17 mouse cellular contexts compared by ENCODE assay signal in the genomic region with DNA sequence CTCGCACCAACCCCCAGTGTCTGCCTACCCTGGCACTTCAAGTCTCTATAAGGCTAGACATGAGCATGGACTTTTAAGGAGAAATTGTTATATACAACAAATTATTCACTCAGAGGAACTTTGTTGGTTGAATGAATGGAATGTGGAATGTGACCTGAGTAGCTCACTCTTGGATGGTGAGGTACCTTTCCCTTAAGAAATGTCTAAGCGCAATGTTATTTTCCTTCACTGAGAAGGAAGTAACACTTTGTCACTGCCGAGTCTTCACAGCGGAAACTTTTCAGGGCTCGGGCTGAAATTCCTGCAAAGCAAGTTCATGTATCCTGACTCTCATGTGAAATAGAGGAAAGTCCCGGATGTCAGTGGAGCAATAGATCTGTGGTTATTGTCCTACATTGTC.
"Had no signal": no experiment of that assay in that cellular context is flagged by ENCODE, and none has a peak within 500 bp of the region (broad histone marks: within the 10 kb centered on the region; RNA-seq: fewer than 3 reads in every experiment).

No protein-coding gene starts in this region.

- H3K9ac ChIP-seq: intestine, embryonic 15.5 days; limb, embryonic 13.5 days; liver, embryonic 14.5 days; liver, postnatal 0 days; lung, embryonic 14.5 days had no signal

- DNase-seq: kidney, adult 11 months; layer of hippocampus, adult 9-11 months; liver, postnatal 0 days; lung, embryonic 14.5 days; lung, postnatal 10 days; lung, postnatal 4 days; midbrain, embryonic 14.5 days; thymus, adult 18-20 months; thymus, postnatal 14 days; thymus, postnatal 4 days had no signal

- H3K9me3 ChIP-seq: intestine, embryonic 15.5 days; limb, embryonic 10.5 days; limb, embryonic 13.5 days had no signal

- H3K4me1 ChIP-seq: intestine, embryonic 15.5 days; limb, embryonic 10.5 days had no signal

- H3K36me3 ChIP-seq: intestine, embryonic 15.5 days; limb, embryonic 10.5 days; limb, embryonic 13.5 days had no signal

- ATAC-seq: intestine, embryonic 15.5 days; liver, postnatal 0 days had no signal

- H3K4me2 ChIP-seq: intestine, embryonic 15.5 days; limb, embryonic 13.5 days; liver, embryonic 11.5 days; lung, embryonic 14.5 days; midbrain, embryonic 11.5 days had no signal

- H3K27me3 ChIP-seq: intestine, embryonic 15.5 days had no signal

- H3K27ac ChIP-seq: intestine, embryonic 15.5 days; layer of hippocampus, adult 2 months; limb, embryonic 10.5 days; limb, embryonic 13.5 days; liver, embryonic 14.5 days had no signal

- H3K4me3 ChIP-seq: intestine, embryonic 15.5 days; layer of hippocampus, adult 2 months; limb, embryonic 10.5 days; limb, embryonic 13.5 days had no signal
